Mouse (Mus musculus) cerebellum, adult 9-11 months (tissue): ENCODE measurements around the gene Nell1.

Experiments
- DNase-seq: peaks from one replicate; pipeline ENCODE4 v3.0.0; 2022

Gene Nell1

DNA sequence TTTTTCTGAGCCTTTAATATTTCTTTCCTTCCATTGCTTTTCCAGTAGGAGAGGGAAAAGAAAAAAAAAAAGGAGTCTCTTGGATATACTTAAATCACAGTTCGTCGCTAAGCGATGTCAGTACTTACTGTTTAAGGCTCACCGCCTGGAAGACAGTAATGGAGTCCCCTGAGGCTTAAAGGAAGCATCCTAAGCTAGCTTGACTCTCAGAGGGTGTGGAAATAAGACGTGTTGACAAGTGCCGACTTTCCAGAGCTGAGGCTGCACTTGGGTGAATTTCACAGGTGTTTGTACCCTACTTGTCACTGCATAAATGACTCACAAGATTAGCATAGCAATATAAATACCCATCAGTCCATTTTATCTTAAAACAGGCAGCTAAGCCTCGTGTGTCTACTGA is 599.2 kb downstream of the Nell1 start:
- no peak for DNase-seq

DNA sequence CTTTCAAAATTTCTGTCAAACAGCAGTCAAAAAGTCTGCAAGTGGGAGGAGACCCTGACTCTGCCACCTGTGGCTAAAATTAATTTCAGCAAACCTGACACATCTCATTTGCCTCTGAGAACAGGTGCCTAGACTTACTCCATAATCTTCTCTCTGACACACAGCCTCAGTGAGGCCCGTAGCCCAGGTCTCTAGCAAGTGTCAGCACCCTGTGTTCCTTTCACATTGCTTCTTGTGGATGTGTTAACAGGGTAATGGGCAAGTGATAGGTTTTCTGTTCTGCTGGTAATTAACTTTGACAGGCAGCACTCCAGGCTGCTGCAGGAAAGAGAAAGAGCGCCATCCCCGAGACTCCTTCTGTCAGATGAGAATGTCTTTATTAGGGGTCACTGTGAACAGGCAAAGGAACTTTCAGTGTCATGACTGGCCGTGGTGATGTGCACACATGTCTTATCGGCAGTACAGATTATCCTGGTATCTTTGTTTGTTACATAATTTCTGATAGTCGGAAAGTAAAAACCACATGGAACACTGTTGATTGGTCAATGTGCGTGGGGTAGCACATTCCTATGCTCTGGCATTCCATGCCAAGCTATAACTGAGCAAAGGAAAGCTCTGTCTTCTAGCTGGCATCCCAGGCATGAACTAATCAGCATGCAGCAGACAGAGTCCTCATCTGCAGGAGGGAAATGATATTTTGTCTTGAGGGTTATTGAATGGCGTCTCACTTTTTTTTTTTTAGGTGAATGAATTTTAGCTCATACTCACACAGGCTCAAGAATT is 614.2 kb downstream of the Nell1 start:
- DNase-seq: no peak

DNA sequence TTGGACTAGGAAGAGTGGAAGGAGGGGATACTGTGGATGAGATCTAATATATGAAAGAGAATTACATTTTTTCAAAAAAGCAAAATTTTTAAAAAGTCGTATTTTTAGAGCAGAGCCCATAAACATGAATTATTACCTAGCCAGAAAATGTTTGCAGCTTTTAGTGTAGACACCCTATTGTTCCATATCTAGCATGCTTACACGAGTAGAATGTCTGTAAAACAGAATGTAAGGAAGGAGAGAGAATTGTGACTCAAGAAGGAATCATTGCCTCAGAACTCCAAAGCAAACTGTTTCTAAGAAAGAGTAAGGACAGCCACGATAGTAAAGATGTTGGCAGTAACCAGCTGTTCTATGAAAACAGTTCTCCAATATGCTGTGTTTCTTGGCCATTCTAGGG is 624.2 kb downstream of the Nell1 start, which contains the start of gene 4933405O20Rik:
TSS of gene 4933405O20Rik (plus strand) at position 301 of the 400 bp plus-strand sequence.
- DNase-seq: no peak

DNA sequence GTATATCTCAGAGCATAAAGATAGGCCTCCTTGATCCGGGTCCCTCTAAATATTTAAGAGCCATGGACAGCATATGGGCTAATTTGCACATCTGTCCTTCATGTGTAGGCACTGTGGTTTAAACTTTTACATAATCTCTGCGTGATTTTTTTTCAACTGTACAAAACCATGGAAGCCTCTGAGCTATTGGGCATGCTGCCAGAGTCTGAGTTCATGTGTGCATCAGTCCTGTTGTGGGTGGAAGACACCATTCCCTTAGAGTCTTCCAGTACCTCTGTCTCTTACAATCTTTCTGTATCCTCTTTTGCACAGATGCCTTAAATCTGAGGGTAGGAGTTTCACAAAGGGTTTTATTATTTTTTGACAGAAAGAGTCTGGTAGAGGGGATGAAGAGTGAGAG is 639.4 kb downstream of the Nell1 start:
- DNase-seq: no peak

DNA sequence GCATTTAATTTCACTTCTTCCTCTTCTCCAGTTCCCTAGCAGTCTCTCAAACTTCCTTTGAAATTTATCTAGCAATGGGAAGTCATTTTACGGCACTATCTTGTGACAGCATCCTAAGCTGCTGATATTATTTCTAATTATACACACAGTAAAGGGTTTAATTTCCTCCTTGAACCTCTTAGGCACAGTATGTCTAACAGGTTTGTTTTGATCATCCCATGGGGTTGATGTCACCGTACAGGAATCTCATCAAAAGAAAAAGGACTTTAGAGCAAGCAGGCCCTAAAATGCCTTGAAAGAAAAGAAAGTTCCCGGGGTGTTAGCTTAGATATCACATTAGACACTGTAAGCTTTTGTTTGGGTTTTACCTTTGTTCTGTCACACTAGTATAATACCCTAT is 654.5 kb downstream of the Nell1 start:
- no peak for DNase-seq

DNA sequence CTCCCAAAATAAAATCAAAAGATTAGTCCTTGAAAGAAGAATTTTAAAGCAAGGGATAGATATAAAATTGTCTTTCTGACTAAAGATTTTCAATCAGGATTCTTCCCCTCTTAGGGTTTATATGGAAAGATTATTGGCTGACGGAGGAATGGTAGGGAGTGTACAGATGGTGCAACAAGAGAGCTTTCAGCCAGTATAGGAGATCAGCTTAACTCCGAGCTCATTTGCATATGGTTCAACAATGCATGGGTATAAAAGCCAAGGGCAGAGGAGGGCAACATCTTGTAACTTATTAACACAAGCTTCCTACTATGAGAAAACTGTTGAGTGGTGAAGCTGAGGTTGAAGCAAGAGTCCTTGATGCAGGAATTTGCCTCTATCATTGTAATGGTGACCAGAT is 658.5 kb downstream of the Nell1 start:
- DNase-seq: no peak

DNA sequence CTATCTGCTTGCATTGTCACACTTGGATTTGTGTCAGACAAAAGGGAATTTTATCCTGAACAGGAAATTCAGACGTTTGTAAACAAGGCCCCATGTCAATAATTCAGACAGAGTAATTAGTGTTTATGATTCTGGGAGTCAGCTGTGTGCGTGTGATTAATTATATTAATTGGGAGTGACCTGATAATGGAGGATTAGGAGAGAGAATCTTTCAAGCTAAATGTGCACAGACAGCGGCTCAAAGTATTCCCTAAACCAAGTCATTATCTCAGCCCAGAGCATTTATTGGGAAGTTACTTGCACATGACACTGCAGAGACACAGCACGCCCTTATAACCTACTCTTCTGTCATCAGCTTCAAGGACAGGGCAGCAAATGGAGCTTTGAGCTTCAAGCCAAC is 697.6 kb downstream of the Nell1 start:
- DNase-seq: no peak

DNA sequence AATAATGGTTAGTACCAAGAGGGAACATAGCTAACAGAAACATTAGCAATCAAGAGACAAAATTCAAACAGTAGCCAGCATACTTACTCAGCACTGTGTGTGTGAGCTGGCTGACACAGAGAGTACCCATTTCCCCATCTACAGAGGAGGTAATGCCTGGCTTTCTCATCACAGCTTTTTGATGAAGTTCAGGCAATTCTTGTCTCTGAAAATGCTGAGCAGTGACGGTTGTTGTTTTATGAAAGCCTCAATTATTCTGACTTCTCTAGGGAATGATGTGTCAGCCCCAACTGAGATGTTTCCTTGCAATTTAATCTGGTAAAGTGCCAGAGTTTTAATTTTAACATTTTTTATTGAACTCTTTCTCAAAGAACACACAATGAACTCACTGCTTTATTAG is 700.8 kb downstream of the Nell1 start:
- no peak for DNase-seq

DNA sequence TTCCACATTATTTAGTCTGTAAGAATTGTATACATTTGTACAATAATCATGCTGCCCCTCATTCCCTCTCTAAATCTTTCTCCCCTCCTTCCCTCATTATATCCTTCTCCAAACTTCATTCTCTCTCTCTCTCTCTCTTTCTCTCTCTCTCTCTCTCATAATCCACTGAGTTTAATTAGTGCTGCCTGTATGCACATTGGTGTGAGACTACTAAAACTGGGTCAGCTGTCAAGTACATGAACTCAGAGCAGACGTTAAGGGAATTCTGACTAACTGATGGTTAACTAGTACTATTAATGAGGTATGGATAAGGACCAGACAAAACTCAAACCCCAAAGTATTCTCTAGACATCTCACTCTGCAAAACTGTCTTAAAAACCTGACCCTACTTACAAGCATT is 702.8 kb downstream of the Nell1 start:
- no peak for DNase-seq

DNA sequence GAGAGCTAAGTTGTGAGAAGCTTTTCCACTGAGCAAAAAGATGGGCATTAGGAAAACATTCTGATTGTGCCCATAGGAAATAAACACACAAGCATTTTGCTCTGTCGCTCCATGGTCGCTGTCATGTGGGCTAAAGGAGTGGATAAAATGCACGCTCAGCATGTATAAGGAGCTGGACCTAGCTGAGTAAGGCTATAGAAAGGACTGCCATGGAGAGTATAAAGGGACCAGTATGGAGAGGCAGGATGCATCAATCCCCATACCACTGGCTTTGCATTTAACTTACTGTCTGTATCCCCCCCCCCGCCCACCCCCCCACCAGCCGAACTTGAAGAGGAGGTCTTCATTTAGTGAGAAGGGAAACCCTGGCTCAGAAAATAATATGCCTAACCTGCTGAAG is 711.7 kb downstream of the Nell1 start:
- no peak for DNase-seq

DNA sequence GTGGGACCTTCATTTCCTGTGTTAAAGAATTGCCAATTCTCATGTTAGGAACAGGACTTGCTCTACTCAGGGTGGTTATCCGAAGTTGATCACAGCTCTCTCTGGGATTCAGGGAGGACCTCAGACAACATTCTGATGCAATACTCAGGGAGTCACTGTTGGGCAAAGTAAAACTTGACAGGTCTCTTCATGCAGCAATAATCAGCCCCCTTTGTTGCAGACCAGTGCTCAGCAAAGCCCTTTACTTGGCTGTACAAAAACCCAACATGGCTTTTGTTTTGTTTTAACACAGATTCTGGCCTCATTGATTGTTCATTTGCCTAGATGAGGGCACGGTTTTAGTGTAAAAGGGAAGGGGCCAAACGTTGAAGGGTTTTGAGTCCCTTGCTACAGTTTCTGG is 750.5 kb downstream of the Nell1 start:
- no peak for DNase-seq

DNA sequence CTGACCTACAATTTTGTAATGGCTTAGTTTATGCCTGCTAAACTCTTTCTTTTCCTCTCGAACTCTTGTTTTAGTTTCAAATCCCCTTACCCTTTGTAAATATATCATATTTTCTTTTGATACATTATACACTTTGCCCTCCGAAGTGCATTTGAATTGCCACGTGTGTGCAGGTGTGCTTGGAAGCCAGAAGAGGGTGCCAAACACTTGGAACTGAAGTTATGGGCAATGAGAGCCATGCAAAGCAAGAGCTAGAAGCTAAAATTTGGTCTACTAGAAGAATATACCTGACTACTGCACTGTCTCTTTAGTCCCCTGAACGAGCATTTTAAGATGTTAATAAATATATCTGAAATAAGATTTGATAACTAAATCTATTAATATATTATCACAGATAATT is 756.3 kb downstream of the Nell1 start:
- DNase-seq: no peak

DNA sequence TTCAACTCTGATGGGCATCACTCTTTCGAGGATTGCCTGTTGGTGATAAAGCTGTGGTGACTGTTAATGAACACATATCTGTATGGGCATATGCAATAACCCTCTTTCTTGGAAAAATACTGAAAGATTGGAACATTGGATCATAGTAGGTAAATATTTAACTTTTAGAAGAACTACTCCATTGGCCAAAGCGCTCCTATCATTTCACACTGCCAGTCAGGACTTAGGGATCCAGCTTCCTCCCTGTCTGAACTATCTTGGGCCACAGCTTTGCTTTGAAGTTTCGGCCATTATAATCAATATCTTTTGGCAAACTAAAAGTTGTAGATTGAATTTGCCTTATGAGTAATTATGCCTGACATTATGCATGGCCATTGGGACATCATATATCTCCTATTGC is 780.9 kb downstream of the Nell1 start:
- no peak for DNase-seq

DNA sequence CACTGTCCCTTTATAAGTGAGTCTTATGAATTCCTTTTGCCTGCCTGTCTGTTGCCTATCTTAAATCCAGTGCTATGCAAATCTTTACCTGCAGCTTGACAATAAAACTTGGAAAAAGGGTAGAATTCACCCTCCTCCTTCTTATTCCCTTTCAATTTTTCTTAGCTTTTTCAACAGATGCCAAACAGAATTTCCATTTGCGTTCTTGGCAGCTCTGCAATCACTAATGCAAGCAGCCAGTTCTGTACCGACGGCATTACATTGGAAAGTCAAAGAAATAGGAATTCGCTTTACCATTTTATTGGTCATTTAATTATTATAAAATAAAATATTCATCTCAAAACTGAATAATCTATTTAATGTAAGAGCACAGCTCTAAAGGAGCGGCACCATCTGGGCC is 781.7 kb downstream of the Nell1 start:
- DNase-seq: no peak

DNA sequence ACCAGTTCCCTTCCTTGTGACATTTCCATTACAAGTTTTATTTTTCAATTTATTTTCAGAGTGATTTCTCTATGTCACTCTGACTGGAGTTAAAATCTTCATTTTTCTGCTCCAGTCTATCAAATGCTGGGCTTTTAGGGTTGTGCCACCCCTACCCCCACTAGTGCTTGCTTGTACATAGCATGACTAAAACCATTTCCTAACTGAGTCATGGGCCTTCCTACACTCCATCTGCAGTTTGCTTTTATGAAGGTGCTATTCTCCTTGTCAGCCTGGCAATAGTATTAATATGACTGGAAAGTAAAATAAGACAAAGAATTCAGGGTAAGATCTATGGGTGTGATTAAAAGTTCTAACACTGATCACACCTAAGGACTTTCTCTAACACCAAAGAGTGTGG is 798.9 kb downstream of the Nell1 start:
- DNase-seq: no peak

DNA sequence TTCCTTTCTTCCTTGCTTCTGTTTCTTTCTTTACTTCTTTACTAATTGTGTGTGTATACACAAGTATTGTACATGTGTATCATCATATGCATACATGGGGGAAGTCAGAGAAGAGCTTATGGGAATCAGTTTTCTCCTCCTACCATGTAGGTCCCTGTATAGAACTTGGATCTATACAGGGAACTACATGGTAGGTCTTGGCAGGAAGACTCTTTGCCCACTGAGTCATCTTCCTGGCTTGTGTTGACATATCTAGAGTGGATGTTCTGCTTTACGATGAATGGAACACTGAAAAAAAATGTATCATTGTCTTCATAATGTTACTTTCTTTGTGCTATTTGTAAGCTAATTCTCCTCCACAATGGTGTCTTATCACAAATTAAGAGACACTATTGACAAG is 806.4 kb downstream of the Nell1 start:
- no peak for DNase-seq

DNA sequence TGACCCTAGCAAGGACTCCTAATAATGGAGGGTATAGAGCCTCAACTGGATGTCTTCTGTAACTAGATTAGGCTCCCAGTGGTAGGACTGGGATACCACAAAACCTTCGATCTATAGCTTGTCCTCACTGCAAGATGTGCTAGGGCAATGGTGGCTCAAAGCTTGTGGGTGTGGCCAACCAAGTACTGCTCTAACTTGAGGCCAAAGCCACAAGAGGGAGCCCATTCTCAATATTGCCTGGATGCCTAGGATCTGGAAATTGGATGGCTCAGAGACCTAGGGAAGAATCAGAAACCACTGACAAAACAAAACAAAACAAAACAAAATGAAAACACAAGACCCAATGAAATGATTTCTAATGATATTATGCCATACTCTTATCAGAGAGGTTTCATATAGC is 809.0 kb downstream of the Nell1 start:
- no peak for DNase-seq

DNA sequence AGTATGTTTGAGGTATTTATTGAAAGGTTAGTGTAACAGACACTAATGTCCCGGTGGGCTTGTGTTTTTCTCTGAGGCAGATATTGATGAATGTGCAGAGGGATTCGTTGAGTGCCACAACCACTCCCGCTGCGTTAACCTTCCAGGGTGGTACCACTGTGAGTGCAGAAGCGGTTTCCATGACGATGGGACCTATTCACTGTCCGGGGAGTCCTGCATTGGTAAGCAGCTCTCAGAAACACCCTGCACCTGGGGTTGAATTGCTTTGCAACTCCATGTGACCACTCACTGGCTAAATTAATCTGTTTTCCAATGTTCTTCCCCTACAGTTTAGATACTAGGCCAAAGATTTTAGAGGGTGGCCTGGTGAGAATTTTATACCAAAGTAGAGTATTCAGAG is 851.5 kb downstream of the Nell1 start:
- DNase-seq: no peak

DNA sequence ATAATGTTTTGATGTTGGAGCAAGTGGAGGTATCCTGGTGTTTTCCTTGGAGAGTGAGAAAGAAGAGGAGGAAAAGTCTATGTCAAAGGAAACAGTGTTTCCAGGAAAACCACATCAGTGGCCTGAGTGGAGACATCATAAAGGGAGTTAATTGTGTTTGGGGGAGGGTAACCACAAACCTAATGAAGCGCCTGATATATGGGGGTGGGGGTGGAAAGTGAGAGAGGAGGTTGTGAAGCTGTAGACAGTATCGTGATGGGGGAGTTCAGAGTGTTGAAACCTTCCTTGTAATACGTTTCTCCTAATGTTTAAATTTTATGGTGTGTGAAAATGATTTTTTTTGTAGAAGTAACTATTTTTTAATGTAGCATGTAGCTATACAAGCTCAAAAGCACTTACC is 858.1 kb downstream of the Nell1 start:
- DNase-seq: no peak

DNA sequence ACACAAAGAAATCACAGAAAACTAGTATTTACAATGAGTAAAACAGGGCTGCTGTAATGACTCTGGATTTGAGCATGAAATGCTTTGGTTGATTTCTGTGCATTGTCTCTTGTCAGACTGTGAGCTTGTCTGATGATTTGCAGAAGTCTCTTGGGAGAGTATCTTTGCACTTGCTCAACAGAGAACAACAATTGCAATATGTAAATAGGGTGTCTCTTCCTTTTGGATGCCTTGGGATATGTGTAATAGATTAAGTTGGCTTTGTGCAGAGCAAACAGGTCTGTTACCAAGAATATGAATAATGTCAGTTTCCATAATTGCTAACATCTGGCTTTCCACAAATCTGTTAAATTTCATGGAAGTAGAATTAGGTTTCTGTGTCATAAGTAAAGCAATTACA is 868.0 kb downstream of the Nell1 start:
- no peak for DNase-seq

DNA sequence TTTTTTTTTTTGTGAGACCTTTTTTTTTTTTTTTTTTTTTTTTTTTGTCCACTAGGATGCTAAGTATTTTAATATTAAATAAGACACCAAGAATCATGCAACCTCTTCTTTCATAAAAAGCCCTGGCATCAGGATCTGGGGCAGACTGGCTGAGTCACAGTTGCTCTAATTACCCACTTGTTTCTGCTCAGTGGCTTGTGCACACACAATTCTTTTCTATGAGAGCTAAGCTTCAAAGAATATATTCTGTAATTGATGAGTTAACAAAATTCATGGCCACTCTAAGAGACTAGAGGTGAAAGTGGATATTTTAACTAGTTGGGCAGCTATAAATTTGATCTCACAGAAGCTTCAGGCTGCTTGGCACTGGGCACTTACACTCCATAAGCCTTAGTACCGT is 873.3 kb downstream of the Nell1 start:
- DNase-seq: no peak

DNA sequence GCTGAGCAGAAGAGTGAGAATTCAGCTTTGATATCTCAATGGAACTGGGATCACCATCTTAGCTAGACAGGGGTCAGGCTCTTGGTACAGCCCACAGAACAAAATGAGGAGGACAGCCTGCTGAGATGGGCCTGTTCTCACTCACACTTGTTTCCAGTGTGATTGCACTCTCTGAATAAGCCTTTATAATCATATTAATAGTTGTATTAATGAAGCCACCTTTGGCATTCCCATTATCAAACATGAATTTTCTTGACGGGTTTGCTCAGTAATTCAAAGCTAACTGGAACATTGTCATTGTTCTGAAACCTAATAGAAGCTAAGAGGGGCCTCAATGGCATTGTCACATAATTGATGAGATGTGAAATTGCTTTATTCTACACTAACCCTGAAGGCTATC is 875.6 kb downstream of the Nell1 start:
- no peak for DNase-seq

DNA sequence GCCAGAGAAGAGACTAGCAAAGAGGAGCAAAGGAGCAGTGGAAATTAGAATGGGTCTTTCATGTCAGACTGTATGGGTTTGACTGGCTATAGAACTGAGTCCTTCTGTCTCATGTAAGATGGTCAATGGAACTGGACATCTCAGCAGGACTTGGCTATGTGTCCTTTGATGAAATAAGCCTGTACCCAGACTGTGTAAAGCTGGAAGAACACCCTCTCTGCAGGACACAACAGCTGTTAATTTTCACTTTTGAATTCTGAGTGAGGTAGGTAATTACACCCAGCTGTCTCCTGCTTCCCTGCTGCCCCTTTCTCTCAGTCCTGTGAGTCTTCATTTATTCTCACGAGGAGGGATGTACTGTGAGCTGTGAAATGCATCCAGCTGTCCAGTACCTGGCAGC is 895.5 kb downstream of the Nell1 start:
- DNase-seq: no peak

DNA sequence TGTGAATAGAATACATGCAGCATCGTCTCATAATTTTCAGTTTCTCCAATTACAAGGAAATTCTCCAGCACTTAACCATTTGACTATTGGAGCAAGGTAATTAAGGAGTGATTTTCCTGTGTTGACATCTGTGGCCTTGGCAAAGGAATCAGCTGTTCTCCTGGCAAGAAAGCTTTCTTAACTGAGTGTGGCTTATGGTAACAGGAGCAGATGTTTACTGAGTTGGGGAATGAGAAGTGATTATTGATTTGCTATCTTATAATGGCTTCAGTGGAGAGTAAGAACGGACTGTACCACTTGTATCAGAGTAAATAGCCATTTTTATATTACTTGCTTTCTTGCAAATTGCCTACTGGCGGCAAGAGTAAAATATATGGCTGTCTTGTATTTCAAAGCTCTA is 913.0 kb downstream of the Nell1 start:
- no peak for DNase-seq

DNA sequence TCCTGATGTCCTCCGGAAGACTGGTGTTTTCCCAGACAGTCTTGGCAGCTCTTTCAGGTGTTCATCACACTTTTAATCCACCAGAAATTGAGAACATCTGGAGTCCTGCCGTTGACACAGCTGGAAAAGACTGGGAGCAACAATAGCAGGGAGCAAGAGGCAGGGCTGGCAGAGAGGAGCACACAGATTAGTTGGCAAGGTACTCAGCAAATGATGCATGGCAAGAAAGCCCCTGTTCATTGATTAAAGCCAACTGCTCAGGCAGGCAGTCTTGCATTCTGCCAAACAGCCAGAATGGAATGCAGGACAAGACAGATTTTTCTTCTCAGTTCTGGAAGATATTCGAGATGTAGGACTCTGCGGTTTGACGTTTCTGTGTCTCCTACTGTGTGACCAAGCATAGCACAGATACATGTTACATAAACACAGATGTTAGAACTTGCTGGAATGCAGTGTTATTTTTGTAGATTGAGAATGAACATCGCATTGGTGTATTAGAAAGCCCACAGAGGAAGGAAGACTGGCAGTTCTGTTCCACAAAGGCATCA is 925.0 kb downstream of the Nell1 start:
- no peak for DNase-seq
